Mouse (Mus musculus) spleen, adult 2 months (tissue): Measurements from ENCODE around the gene Gm21860.
"Not testable (repeated sequence)": the region's sequence is repeated elsewhere in the genome, so short reads cannot be mapped to it uniquely, and the experiment has no call there.

Source experiments
- CTCF ChIP-seq: fragments of 200-500 bp; IDR thresholded peaks from 2 replicates; pipeline ENCODE4 v1.5.1; 2011; ENCODE audit warnings: mild to moderate bottlenecking, inconsistent platforms; ENCODE audit not compliant: insufficient read depth, insufficient read length, insufficient replicate concordance; ENCODE audit errors: extremely low read depth
- POLR2A ChIP-seq: fragments of 200-500 bp; IDR thresholded peaks from 2 replicates; pipeline ENCODE4 v1.6.1; 2011; ENCODE audit warnings: low read depth, low read length, inconsistent platforms

GRCm38 (mm10) chrY:90718021-90718420, 36.6 kb downstream of the Gm21860 start:
- TF ChIP-seq CTCF, POLR2A: not testable (repeated sequence)
